Mouse (Mus musculus) macrophage (primary cell): ENCODE measurements around the gene Dync1i2. TPM values are rescaled to one million over a fixed set of nuclear protein-coding genes. Genes with fewer than 3 reads are reported as not detected.

Source experiments
- H3K27ac ChIP-seq: fragments of 350-480 bp; formaldehyde crosslinking; 2 replicates; pipeline ENCODE4 v1.9.0; 2021
- H3K36me3 ChIP-seq: fragments of 350-480 bp; formaldehyde crosslinking; 2 replicates; pipeline ENCODE4 v1.9.0; 2021; ENCODE audit errors: inconsistent target
- H3K4me3 ChIP-seq: fragments of 350-480 bp; formaldehyde crosslinking; 2 replicates; pipeline ENCODE4 v1.9.0; 2021; ENCODE audit errors: inconsistent target
- H3K79me2 ChIP-seq: fragments of 350-480 bp; formaldehyde crosslinking; 2 replicates; pipeline ENCODE4 v1.9.0; 2021; ENCODE audit errors: inconsistent target
- WGBS: methylation state at CpG from one replicate; pipeline ENCODE4 v1.1.7; 2026; ENCODE audit warnings: inconsistent platforms; ENCODE audit not compliant: missing documents; 5-methylcytosine and 5-hydroxymethylcytosine counted together
- polyA plus RNA-seq: library from polyadenylated mRNA; stranded (reverse); fragments of 250-400 nt; gene quantifications from 3 replicates; pipeline ENCODE4 v1.2.4, GENCODE M21; 2018; ENCODE audit warnings: inconsistent platforms
- total RNA-seq, 78 experiments: library from RNA; depleted of rRNA; stranded (reverse); fragments of 250-400 nt; gene quantifications; 1 replicate in 9 of 78; 2 replicates in 24 of 78; 3 replicates in 43 of 78; 4 replicates in 2 of 78; pipeline ENCODE4 v1.2.4; 2018; ENCODE audit warnings: inconsistent platforms in 56 of 78

The Dync1i2 gene
- total RNA-seq (2018; cell fraction: chromatin; rRNA removed): 100 to 1,000 TPM in 24 of 26 experiments, 10 to 100 TPM in 2; 93.1 to 332 (median 148) TPM
- 100 to 1,000 TPM; 134 to 184 (median 162) TPM for total RNA-seq (2018; cell fraction: cytosol; rRNA removed)
- 100 to 1,000 TPM in 23 of 26 experiments, 10 to 100 TPM in 3; 94.9 to 355 (median 159) TPM for total RNA-seq (2018; cell fraction: nucleus; rRNA removed)
- 168 to 235 TPM (median 216 TPM) in 3 replicates for polyA plus RNA-seq

- no peaks in the 10 kb centered on the region for H3K36me3 ChIP-seq
- peak within 1 kb of the TSS; percentile 74 for H3K4me3 ChIP-seq
- peak within 1 kb of the TSS; percentile 71 for H3K27ac ChIP-seq
- H3K79me2 ChIP-seq: peaks cover 52% of the 10 kb centered on the region
- 0% methylated on average over 57 of the region's 57 CpGs for WGBS
These were observed at the start of gene Dync1i2 for GRCm38 (mm10) chr2:71211591-71212359. TSS of gene Dync1i2 (plus strand) at chr2:71211706.

DNA sequence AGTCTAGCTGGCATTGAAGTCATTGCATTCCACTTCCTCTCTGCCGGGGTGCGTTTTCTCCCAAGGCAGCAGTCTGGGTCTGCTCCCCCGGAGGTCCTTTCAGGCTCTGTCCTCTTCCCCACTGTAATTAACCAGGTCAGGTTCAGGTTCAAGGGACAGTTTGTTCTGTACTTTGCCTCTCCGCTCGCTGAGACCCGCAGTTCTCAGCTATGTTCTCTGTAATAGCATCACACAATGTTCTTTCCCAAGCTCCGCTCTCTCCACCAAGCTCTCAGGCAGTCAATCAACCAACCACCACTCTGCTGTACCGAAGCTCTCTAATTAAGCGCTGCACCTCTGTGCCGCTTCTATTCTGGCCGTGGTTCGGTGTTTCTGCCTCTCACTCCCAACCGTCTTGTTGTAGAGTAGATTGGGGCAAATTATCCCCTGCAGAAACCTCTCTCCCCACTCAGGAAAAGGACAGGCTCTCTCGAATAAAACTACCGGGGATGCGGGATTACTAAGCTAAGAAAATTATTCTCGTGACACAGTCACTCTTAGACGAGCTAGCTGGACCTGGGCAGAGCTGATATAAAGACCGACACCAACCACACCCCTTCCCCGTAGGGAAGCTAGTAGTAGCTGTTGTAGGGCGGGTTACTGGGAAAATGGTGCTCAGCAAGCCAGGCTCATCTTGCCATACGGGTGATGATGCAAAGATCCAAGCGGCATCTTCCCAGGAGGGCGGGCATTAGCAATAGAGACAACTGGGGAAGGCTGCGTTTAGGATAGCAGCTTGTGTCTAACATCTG, 48.5 kb upstream of the Dync1i2 start:
- WGBS: 80% methylated on average over 25 of the region's 25 CpGs
- H3K79me2 ChIP-seq: no peaks in the 10 kb centered on the region
- H3K36me3 ChIP-seq: no peaks in the 10 kb centered on the region
- H3K27ac ChIP-seq: no peak overlapping the region
- no peak overlapping the region for H3K4me3 ChIP-seq

GRCm38 (mm10) chr2:71167211-71167610, 44.3 kb upstream of the Dync1i2 start:
- no peak overlapping the region for H3K4me3 ChIP-seq
- H3K36me3 ChIP-seq: no peaks in the 10 kb centered on the region
- WGBS: 93% methylated on average over 4 of the region's 4 CpGs
- H3K27ac ChIP-seq: no peak overlapping the region
- H3K79me2 ChIP-seq: no peaks in the 10 kb centered on the region

GRCm38 (mm10) chr2:71168461-71169021, 43.0 kb upstream of the Dync1i2 start:
- Histone ChIP-seq H3K4me3 (no peak overlapping the region), H3K27ac (no peak overlapping the region), H3K36me3 (no peaks in the 10 kb centered on the region), H3K79me2 (no peaks in the 10 kb centered on the region)
- WGBS: 88% methylated on average over 10 of the region's 10 CpGs

- Histone ChIP-seq H3K4me3 (no peak overlapping the region), H3K79me2 (no peaks in the 10 kb centered on the region), H3K27ac (no peak overlapping the region), H3K36me3 (no peaks in the 10 kb centered on the region)
- WGBS: 92% methylated on average over 3 of the region's 3 CpGs
These were observed 38.5 kb upstream of the Dync1i2 start for GRCm38 (mm10) chr2:71173031-71173430.

- no peaks in the 10 kb centered on the region for H3K79me2 ChIP-seq
- H3K27ac ChIP-seq: no peak overlapping the region
- WGBS: 64% methylated on average over 9 of the region's 9 CpGs
- no peaks in the 10 kb centered on the region for H3K36me3 ChIP-seq
- H3K4me3 ChIP-seq: no peak overlapping the region
These were observed 34.9 kb upstream of the Dync1i2 start for GRCm38 (mm10) chr2:71176329-71177249.

GRCm38 (mm10) chr2:71177250-71177615, 34.3 kb upstream of the Dync1i2 start:
- H3K79me2 ChIP-seq: no peaks in the 10 kb centered on the region
- 87% methylated on average over 1 of the region's 1 CpGs for WGBS
- no peak overlapping the region for H3K4me3 ChIP-seq
- H3K27ac ChIP-seq: no peak overlapping the region
- no peaks in the 10 kb centered on the region for H3K36me3 ChIP-seq

- no peak overlapping the region for H3K27ac ChIP-seq
- no peaks in the 10 kb centered on the region for H3K79me2 ChIP-seq
- WGBS: 100% methylated on average over 1 of the region's 1 CpGs
- H3K4me3 ChIP-seq: no peak overlapping the region
- no peaks in the 10 kb centered on the region for H3K36me3 ChIP-seq
These were observed 33.7 kb upstream of the Dync1i2 start for GRCm38 (mm10) chr2:71177760-71178159.

DNA sequence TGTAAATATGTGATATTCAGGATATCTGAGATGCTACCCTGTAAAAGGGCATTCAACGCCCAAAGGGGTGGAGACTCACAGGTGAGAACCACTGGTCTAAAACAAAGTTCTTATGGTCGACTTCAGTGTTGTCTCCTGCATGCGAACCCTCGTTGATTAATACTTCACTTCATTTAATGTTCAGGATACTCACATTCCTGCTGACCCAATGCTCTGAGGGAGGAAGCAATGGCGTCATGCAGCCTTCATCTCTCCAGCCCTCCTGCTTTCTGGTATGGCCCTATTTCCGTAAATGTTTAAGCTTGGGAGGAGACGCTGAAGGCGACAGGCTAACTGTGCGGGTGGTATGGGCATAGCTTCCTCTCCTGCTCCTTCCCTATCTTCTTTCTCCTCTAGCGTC, 31.8 kb upstream of the Dync1i2 start:
- Histone ChIP-seq H3K27ac (no peak overlapping the region), H3K79me2 (no peaks in the 10 kb centered on the region), H3K4me3 (no peak overlapping the region), H3K36me3 (no peaks in the 10 kb centered on the region)
- WGBS: 91% methylated on average over 10 of the region's 10 CpGs

DNA sequence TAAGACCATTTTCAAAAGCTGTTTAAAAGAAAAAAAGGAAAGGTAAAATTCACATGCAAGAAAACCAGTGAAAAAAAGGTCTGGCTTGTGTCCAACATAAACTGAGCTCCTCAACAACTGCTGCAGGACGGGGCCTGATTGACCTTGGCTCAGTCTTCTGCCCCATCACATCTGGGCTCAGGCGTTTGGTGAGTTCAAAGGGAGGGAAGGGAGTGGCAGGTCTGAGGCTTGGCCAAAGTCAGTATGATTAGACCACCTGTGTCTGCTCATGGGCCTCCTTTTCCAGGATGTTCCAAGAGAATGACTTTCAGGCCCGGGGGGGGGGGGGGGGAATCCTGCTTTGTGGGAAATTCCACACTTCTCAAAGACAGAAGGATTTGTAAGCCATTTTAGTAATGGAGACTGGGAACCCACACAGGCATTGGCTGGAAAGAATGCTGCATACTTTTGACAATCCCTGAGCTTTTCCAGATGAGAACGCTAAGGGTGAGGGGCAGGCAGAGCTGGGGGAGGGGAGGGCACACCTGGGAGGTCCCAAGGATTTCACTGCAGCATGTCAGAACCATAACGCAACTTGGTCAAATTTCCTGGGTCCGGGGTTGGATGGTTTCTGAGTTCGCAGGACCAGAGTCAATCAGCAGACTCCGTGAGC, 30.8 kb upstream of the Dync1i2 start:
- 67% methylated on average over 8 of the region's 8 CpGs for WGBS
- H3K27ac ChIP-seq: no peak overlapping the region
- no peaks in the 10 kb centered on the region for H3K79me2 ChIP-seq
- no peak overlapping the region for H3K4me3 ChIP-seq
- no peaks in the 10 kb centered on the region for H3K36me3 ChIP-seq

- Histone ChIP-seq H3K36me3 (no peaks in the 10 kb centered on the region), H3K27ac (no peak overlapping the region), H3K79me2 (no peaks in the 10 kb centered on the region), H3K4me3 (no peak overlapping the region)
- WGBS: 89% methylated on average over 3 of the region's 3 CpGs
These were observed 23.6 kb upstream of the Dync1i2 start for GRCm38 (mm10) chr2:71187950-71188349.

- Histone ChIP-seq H3K4me3 (no peak overlapping the region), H3K79me2 (no peaks in the 10 kb centered on the region), H3K36me3 (no peaks in the 10 kb centered on the region), H3K27ac (no peak overlapping the region)
- 86% methylated on average over 2 of the region's 2 CpGs for WGBS
These were observed 22.6 kb upstream of the Dync1i2 start for GRCm38 (mm10) chr2:71188861-71189260.

DNA sequence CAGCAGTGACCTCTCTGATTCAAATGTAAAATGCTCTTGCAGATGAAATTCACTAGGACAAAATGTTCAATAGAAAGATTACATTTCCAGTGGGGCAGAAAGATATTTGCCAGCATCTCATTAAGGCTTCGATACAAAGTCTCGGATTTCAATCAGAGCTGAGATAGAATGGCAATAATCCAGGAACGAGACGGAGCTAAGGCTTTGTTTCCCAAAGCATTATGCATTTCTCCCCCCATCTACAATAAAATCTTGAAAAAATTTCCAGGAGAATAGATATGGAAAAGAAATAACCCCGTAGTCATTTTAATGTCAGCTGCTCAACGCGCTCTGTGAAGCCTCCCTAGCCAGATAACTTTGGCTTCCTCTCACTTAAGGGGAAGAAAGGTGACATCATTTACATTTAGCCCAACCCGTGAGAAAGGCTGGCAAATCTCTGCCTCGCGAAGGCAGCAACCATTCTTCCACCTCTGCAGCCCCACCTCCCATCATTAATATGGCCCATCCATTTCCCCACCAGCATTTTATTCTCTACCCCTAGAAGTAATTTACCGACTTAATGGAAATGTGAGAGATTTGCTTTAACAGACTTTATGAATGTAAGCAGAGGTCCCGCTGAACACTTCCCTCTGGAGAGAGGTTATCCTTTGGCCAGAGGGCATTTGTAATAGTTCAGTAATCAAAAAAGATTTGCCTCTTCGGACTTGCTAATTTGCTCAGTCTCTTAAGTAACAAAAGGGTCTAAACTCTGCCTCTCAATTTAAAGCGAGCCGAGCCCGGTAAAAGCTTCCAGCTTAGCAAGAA, 19.9 kb upstream of the Dync1i2 start:
- 46% methylated on average over 16 of the region's 16 CpGs for WGBS

More for the DNA sequence above, 19.9 kb upstream of the Dync1i2 start:
- H3K36me3 ChIP-seq: no peaks in the 10 kb centered on the region
- H3K79me2 ChIP-seq: no peaks in the 10 kb centered on the region
- no peak overlapping the region for H3K27ac ChIP-seq
- no peak overlapping the region for H3K4me3 ChIP-seq
